Mouse (Mus musculus): ENCODE data around the gene Bcar1.

- TF ChIP-seq TAL1 (IDR thresholded peaks at IDR 0.05; ENCODE audit: low read length) (no peak), GATA1 (IDR thresholded peaks at IDR 0.05; ENCODE audit: low read length) (no peak)
Measured at GRCm38 (mm10) chr8:111787683-111788082, 44.1 kb upstream of the Bcar1 start.

Measured in erythroblast, embryonic 14.5 days (primary cell).